In genomic region chr11:98168400-98168799, GRCm38 (mm10) we compare ENCODE assay signal across 25 mouse cellular contexts.
"Had no signal": no experiment of that assay in that cellular context is flagged by ENCODE, and none has a peak within 500 bp of the region (broad histone marks: within the 10 kb centered on the region; RNA-seq: fewer than 3 reads in every experiment).

No protein-coding gene starts in this region.

- DNase-seq: gastrocnemius, adult 2 months; gastrocnemius, postnatal 10 days; gastrocnemius, postnatal 25 days; heart, adult 2 months; heart, postnatal 4 days; liver; liver, embryonic 13.5 days; liver, postnatal 0 days had no signal

- H3K9me3 ChIP-seq: heart, embryonic 13.5 days; heart, embryonic 15.5 days; hindbrain, embryonic 10.5 days; hindbrain, embryonic 12.5 days; intestine, embryonic 15.5 days; limb, embryonic 10.5 days; limb, embryonic 12.5 days; liver, embryonic 13.5 days; liver, embryonic 15.5 days had no signal

- H3K9ac ChIP-seq: heart, embryonic 13.5 days; heart, embryonic 15.5 days; hindbrain, embryonic 12.5 days; hindbrain, embryonic 14.5 days; intestine, embryonic 15.5 days; limb, embryonic 12.5 days; liver, embryonic 13.5 days; liver, embryonic 15.5 days; liver, postnatal 0 days had no signal

- H3K27me3 ChIP-seq: heart, embryonic 13.5 days; heart, embryonic 15.5 days; hindbrain, embryonic 12.5 days; intestine, embryonic 15.5 days; limb, embryonic 12.5 days; liver, embryonic 13.5 days; liver, embryonic 15.5 days had no signal

- H3K4me1 ChIP-seq: heart, embryonic 13.5 days; heart, embryonic 15.5 days; hindbrain, embryonic 10.5 days; hindbrain, embryonic 12.5 days; intestine, embryonic 15.5 days; limb, embryonic 10.5 days; limb, embryonic 12.5 days; liver, embryonic 13.5 days; liver, embryonic 15.5 days had no signal

- H3K27ac ChIP-seq: gastrocnemius, adult 2 months; heart, adult 2 months; heart, embryonic 13.5 days; heart, embryonic 15.5 days; hindbrain, embryonic 10.5 days; hindbrain, embryonic 12.5 days; hindbrain, embryonic 14.5 days; intestine, embryonic 15.5 days; layer of hippocampus, adult 2 months; left cerebral cortex, adult 2 months; limb, embryonic 10.5 days; limb, embryonic 12.5 days; liver, embryonic 13.5 days; liver, embryonic 15.5 days had no signal

- H3K4me3 ChIP-seq: gastrocnemius, adult 2 months; heart, adult 2 months; heart, embryonic 13.5 days; heart, embryonic 15.5 days; hindbrain, embryonic 10.5 days; hindbrain, embryonic 12.5 days; intestine, embryonic 15.5 days; layer of hippocampus, adult 2 months; left cerebral cortex, adult 2 months; limb, embryonic 10.5 days; limb, embryonic 12.5 days; liver, embryonic 13.5 days; liver, embryonic 15.5 days had no signal

- ATAC-seq: forebrain, embryonic 16.5 days; hindbrain, embryonic 16.5 days; inflammation-experienced regulatory T-cells, adult 6 months; intestine, embryonic 15.5 days; intestine, postnatal 0 days; liver, postnatal 0 days had no signal

- H3K4me2 ChIP-seq: heart, embryonic 11.5 days; heart, embryonic 13.5 days; heart, embryonic 15.5 days; hindbrain, embryonic 12.5 days; hindbrain, embryonic 14.5 days; intestine, embryonic 15.5 days; limb, embryonic 12.5 days; liver, embryonic 11.5 days; liver, embryonic 13.5 days; liver, embryonic 15.5 days had no signal
